Mouse (Mus musculus) CH12.LX (cell line): ENCODE data around the gene Kynu. TPM values are rescaled to one million over a fixed set of nuclear protein-coding genes. Genes with fewer than 3 reads are reported as not detected.

ENCODE experiments used
- polyA plus RNA-seq: library from polyadenylated mRNA; unstranded; fragments of >175 nt; gene quantifications from 2 replicates; pipeline ENCODE4 v1.2.1, GENCODE M21; 2012; ENCODE audit warnings: low read depth; ENCODE audit not compliant: insufficient read length
- total RNA-seq, 2 experiments: library from RNA; depleted of rRNA; stranded (reverse); fragments of 300-350 nt in 1 of 2; fragments of >200 nt in 1 of 2; gene quantifications; 2 replicates each; pipeline ENCODE4 v1.2.3; 2012 to 2014

Kynu gene
- total and polyA plus RNA-seq, 3 experiments: 42.4 to 106 (median 77.6) TPM

Other genes with a start within 250 kb of the Kynu start
- 19.6 and 19.8 TPM in 2 replicates for gene Arhgap15, start 193.5 kb downstream of the Kynu start, total RNA-seq (2012; rRNA removed)
- 40.3 and 44.6 TPM in 2 replicates for gene Arhgap15, start 193.5 kb downstream of the Kynu start, total RNA-seq (2014; rRNA removed)
- 14.9 and 16.6 TPM in 2 replicates for gene Arhgap15, start 193.5 kb downstream of the Kynu start, polyA plus RNA-seq